Mouse (Mus musculus) hindbrain, embryonic 13.5 days (tissue): ENCODE measurements around the gene Smarcb1. TPM values are rescaled to one million over a fixed set of nuclear protein-coding genes. Genes with fewer than 3 reads are reported as not detected.
"Not testable (repeated sequence)": the region's sequence is repeated elsewhere in the genome, so short reads cannot be mapped to it uniquely, and the experiment has no call there.

Source experiments
- ATAC-seq: fragments of 200-750 bp; cut with Nextera tagmentation; 2 replicates; pipeline ENCODE4 v1.8.0; 2017; ENCODE audit warnings: moderate TSS enrichment; ENCODE audit not compliant: low FRiP score
- H3K27ac ChIP-seq: fragments of 300-500 bp; sonication (generic); 2 replicates; pipeline ENCODE4 v1.5.1; 2015; ENCODE audit warnings: inconsistent platforms, mild to moderate bottlenecking, moderate library complexity
- H3K27me3 ChIP-seq: fragments of 300-500 bp; sonication (generic); 2 replicates; pipeline ENCODE4 v1.6.1; 2015; ENCODE audit warnings: mild to moderate bottlenecking, inconsistent platforms
- H3K36me3 ChIP-seq: fragments of 300-500 bp; sonication (generic); 2 replicates; pipeline ENCODE4 v1.6.1; 2015; ENCODE audit warnings: mild to moderate bottlenecking, inconsistent platforms
- H3K4me1 ChIP-seq: fragments of 300-500 bp; sonication (generic); replicated peaks from 2 replicates; pipeline ENCODE4 v1.6.1; 2015; ENCODE audit warnings: inconsistent platforms
- H3K4me2 ChIP-seq: fragments of 300-500 bp; sonication (generic); 2 replicates; pipeline ENCODE4 v1.6.1; 2015; ENCODE audit warnings: inconsistent platforms, mild to moderate bottlenecking, moderate library complexity
- H3K4me3 ChIP-seq: fragments of 300-500 bp; sonication (generic); 2 replicates; pipeline ENCODE4 v1.5.1; 2015; ENCODE audit warnings: mild to moderate bottlenecking, inconsistent platforms
- H3K9ac ChIP-seq: fragments of 300-500 bp; sonication (generic); 2 replicates; pipeline ENCODE4 v1.6.1; 2015; ENCODE audit warnings: mild to moderate bottlenecking, inconsistent platforms
- H3K9me3 ChIP-seq: fragments of 300-500 bp; sonication (generic); 2 replicates; pipeline ENCODE4 v1.6.1; 2016; ENCODE audit warnings: inconsistent platforms
- WGBS: fragments of 180-500 bp; shearing (Covaris S2); methylation state at CpG from one replicate; pipeline ENCODE4 v1.1.7; 2015; 5-methylcytosine and 5-hydroxymethylcytosine counted together
- polyA plus RNA-seq: library from polyadenylated mRNA; unstranded; fragments of >200 nt; fragmentation: Nextera tagmentation; extraction: Ambion mirVana; gene quantifications from 2 replicates; pipeline ENCODE4 v1.2.1, GENCODE M21; 2015

Gene Smarcb1
- polyA plus RNA-seq, 1 experiment from 2014 or later: 302 TPM

DNA sequence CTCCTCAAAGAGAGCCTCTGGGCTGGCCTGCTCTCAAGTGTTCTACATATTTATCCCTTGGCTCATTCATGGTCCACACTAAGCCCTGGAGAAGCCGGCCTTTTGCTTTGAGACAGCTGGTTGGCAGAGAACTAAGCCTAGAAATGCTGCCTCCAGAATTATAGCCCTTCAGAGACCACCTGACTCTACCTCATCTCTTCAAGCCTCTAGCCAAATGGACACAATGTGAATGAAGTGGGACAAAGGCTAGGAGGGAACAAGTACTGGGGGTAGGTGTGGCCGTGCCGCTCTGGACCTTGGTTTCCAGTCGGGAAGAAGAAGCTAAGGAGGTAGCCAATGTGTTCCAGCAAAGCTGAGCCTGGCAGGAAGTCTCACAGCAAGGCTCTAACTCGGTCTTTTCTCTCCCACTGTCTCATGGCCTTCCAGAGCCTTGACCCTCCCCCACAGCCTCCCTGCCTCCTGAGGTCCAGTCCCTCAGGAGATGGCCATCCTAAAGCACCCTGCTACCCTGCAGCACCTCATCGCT is 23.3 kb downstream of the Smarcb1 start:
- Histone ChIP-seq H3K4me1 (peaks cover 14% of the 10 kb centered on the region), H3K27ac (peak overlapping the region; percentile 35; the same call in 1 of the 2 replicates), H3K9ac (no peak overlapping the region), H3K36me3 (peaks cover 94% of the 10 kb centered on the region), H3K4me3 (no peak overlapping the region), H3K27me3 (no peaks in the 10 kb centered on the region), H3K9me3 (no peaks in the 10 kb centered on the region), H3K4me2 (no peak overlapping the region)
- 79% methylated on average over 6 of the region's 6 CpGs for WGBS
- ATAC-seq: no peak

- WGBS: 29% methylated on average over 6 of the region's 6 CpGs
- Histone ChIP-seq H3K4me2 (no peak overlapping the region), H3K4me3 (no peak overlapping the region), H3K4me1 (peaks cover 17% of the 10 kb centered on the region), H3K9ac (no peak overlapping the region), H3K36me3 (peaks cover 87% of the 10 kb centered on the region), H3K9me3 (no peaks in the 10 kb centered on the region), H3K27ac (0 out of 2 replicates have a peak overlapping the region, but pooled peaks have one; percentile 18), H3K27me3 (no peaks in the 10 kb centered on the region)
- ATAC-seq: no peak
Measured at GRCm38 (mm10) chr10:75897373-75897772, 24.0 kb downstream of the Smarcb1 start.

GRCm38 (mm10) chr10:75896208-75896607 is 25.2 kb downstream of the Smarcb1 start:
- Histone ChIP-seq H3K9ac (no peak overlapping the region), H3K4me3 (no peak overlapping the region), H3K36me3 (peaks cover 75% of the 10 kb centered on the region), H3K4me2 (no peak overlapping the region), H3K27me3 (no peaks in the 10 kb centered on the region), H3K4me1 (peaks cover 17% of the 10 kb centered on the region), H3K27ac (no peak overlapping the region), H3K9me3 (no peaks in the 10 kb centered on the region)
- no peak for ATAC-seq
- WGBS: 86% methylated on average over 1 of the region's 1 CpGs

- Histone ChIP-seq H3K4me3 (no peak overlapping the region), H3K4me2 (no peak overlapping the region), H3K27me3 (no peaks in the 10 kb centered on the region), H3K9me3 (no peaks in the 10 kb centered on the region), H3K9ac (no peak overlapping the region), H3K27ac (no peak overlapping the region), H3K36me3 (peaks cover 71% of the 10 kb centered on the region), H3K4me1 (peaks cover 17% of the 10 kb centered on the region)
- no peak for ATAC-seq
- 93% methylated on average over 5 of the region's 5 CpGs for WGBS
Measured at GRCm38 (mm10) chr10:75895730-75896129, 25.7 kb downstream of the Smarcb1 start.

GRCm38 (mm10) chr10:75894601-75895000 is 26.8 kb downstream of the Smarcb1 start:
- H3K4me3 ChIP-seq: no peak overlapping the region
- H3K27ac ChIP-seq: no peak overlapping the region
- peaks cover 17% of the 10 kb centered on the region for H3K4me1 ChIP-seq
- ATAC-seq: no peak
- peaks cover 61% of the 10 kb centered on the region for H3K36me3 ChIP-seq
- no peak overlapping the region for H3K9ac ChIP-seq
- H3K27me3 ChIP-seq: no peaks in the 10 kb centered on the region
- no peak overlapping the region for H3K4me2 ChIP-seq
- no peaks in the 10 kb centered on the region for H3K9me3 ChIP-seq
- 77% methylated on average over 6 of the region's 6 CpGs for WGBS

- WGBS: under 1% methylated on average over 50 of the region's 51 CpGs
- peak within 1 kb of the TSS; percentile 70 for H3K27ac ChIP-seq
- H3K4me3 ChIP-seq: peak within 1 kb of the TSS; percentile 45
- peaks cover 47% of the 10 kb centered on the region for H3K36me3 ChIP-seq
- H3K4me1 ChIP-seq: peaks cover 14% of the 10 kb centered on the region
- H3K27me3 ChIP-seq: no peaks in the 10 kb centered on the region
- peak within 1 kb of the TSS; percentile 88 for H3K4me2 ChIP-seq
- H3K9ac ChIP-seq: peak within 1 kb of the TSS; percentile 68
- H3K9me3 ChIP-seq: no peaks in the 10 kb centered on the region
- peak; percentile 99 for ATAC-seq
Measured at GRCm38 (mm10) chr10:75893089-75893750, 28.2 kb downstream of the Smarcb1 start, which contains the start of gene Derl3. Derl3 (plus strand) TSS chr10:75893413.

- WGBS: 51% methylated on average over 8 of the region's 8 CpGs
- Histone ChIP-seq H3K27ac (no peak overlapping the region), H3K4me2 (no peak overlapping the region), H3K4me1 (peaks cover 11% of the 10 kb centered on the region), H3K4me3 (no peak overlapping the region), H3K27me3 (no peaks in the 10 kb centered on the region), H3K36me3 (peaks cover 11% of the 10 kb centered on the region), H3K9ac (no peak overlapping the region), H3K9me3 (no peaks in the 10 kb centered on the region)
- no peak for ATAC-seq
Measured at GRCm38 (mm10) chr10:75889406-75890153, 31.8 kb downstream of the Smarcb1 start.

DNA sequence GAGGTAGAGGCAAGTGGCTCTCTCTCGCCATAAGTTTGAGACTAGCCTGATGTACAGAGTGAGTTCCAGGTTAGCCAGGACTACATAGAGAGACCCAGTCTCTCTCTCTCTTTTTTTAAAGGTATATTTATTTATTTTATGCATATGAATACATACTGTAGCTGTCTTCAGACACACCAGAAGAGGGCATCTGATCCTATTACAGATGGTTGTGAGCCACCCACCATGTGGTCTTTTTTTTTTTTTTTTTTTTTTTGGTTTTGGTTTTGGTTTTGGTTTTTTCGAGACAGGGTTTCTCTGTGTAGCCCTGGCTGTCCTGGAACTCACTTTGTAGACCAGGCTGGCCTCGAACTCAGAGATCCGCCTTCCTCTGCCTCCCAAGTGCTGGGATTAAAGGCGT is 33.9 kb downstream of the Smarcb1 start:
- ATAC-seq, H3K4me1 ChIP-seq, H3K36me3 ChIP-seq, H3K27me3 ChIP-seq, H3K9me3 ChIP-seq, H3K9ac ChIP-seq, H3K4me2 ChIP-seq, H3K27ac ChIP-seq, H3K4me3 ChIP-seq: not testable (repeated sequence)
- WGBS: 93% methylated on average over 5 of the region's 5 CpGs

- H3K9me3 ChIP-seq: no peaks in the 10 kb centered on the region
- H3K27me3 ChIP-seq: no peaks in the 10 kb centered on the region
- H3K9ac ChIP-seq: no peak overlapping the region
- no peaks in the 10 kb centered on the region for H3K36me3 ChIP-seq
- no peak overlapping the region for H3K4me2 ChIP-seq
- H3K4me3 ChIP-seq: no peak overlapping the region
- WGBS: 95% methylated on average over 8 of the region's 8 CpGs
- peaks cover 16% of the 10 kb centered on the region for H3K4me1 ChIP-seq
- H3K27ac ChIP-seq: no peak overlapping the region
- no peak for ATAC-seq
Measured at GRCm38 (mm10) chr10:75884742-75885141, 36.7 kb downstream of the Smarcb1 start.

- H3K4me3 ChIP-seq: no peak overlapping the region
- peak; percentile 78 for ATAC-seq
- H3K4me1 ChIP-seq: peaks cover 16% of the 10 kb centered on the region
- H3K36me3 ChIP-seq: no peaks in the 10 kb centered on the region
- peak overlapping the region; percentile 29; the same call in 1 of the 2 replicates for H3K4me2 ChIP-seq
- H3K9me3 ChIP-seq: no peaks in the 10 kb centered on the region
- no peak overlapping the region; the same call in 1 of the 2 replicates for H3K9ac ChIP-seq
- WGBS: under 1% methylated on average over 10 of the region's 10 CpGs
- no peaks in the 10 kb centered on the region for H3K27me3 ChIP-seq
- H3K27ac ChIP-seq: no peak overlapping the region
Measured at GRCm38 (mm10) chr10:75883232-75883552, 38.2 kb downstream of the Smarcb1 start.

GRCm38 (mm10) chr10:75882433-75883231 is 38.8 kb downstream of the Smarcb1 start:
- ATAC-seq: peak; percentile 32; the same call in 1 of the 2 replicates
- peaks cover 16% of the 10 kb centered on the region for H3K4me1 ChIP-seq
- no peak overlapping the region; the same call in 1 of the 2 replicates for H3K27ac ChIP-seq
- no peaks in the 10 kb centered on the region for H3K27me3 ChIP-seq
- H3K9ac ChIP-seq: no peak overlapping the region; the same call in 1 of the 2 replicates
- no peaks in the 10 kb centered on the region for H3K36me3 ChIP-seq
- no peaks in the 10 kb centered on the region for H3K9me3 ChIP-seq
- WGBS: 7% methylated on average over 15 of the region's 15 CpGs
- H3K4me2 ChIP-seq: peak overlapping the region; percentile 29; the same call in 1 of the 2 replicates
- no peak overlapping the region for H3K4me3 ChIP-seq
